Mouse (Mus musculus) bone marrow, adult 2 months (tissue): ENCODE data around the gene BC030870.

ENCODE experiments used
- CTCF ChIP-seq: fragments of 200-500 bp; IDR thresholded peaks from 2 replicates; pipeline ENCODE4 v1.5.1; 2011; ENCODE audit warnings: low read length, control low read depth; ENCODE audit not compliant: control insufficient read depth, insufficient read depth
- POLR2A ChIP-seq: fragments of 200-500 bp; IDR thresholded peaks from 2 replicates; pipeline ENCODE4 v1.6.1; 2011; ENCODE audit warnings: low read depth, mild to moderate bottlenecking, control low read depth, low read length, borderline replicate concordance; ENCODE audit not compliant: control insufficient read depth

GRCm38 (mm10) chr8:65068473-65068819 lies 60.9 kb downstream of the BC030870 start:
- TF ChIP-seq CTCF (no peak), POLR2A (no peak)
